Mouse (Mus musculus): ENCODE results near the gene Oaz2. TPM values are rescaled to one million over a fixed set of nuclear protein-coding genes. Genes with fewer than 3 reads are reported as not detected.

The Oaz2 gene
- 317 and 350 TPM in 2 replicates for total RNA-seq (2014; rRNA removed; ENCODE audit: low replicate concordance)
- 293 TPM in 2 replicates for polyA plus RNA-seq (2015; fragmentation: Nextera tagmentation; extraction: Ambion mirVana)

- TF ChIP-seq EP300 (IDR thresholded peaks at IDR 0.05; ENCODE audit: low read depth) (no peak), CTCF (IDR thresholded peaks at IDR 0.05; ENCODE audit: low read depth) (no peak)
- Histone ChIP-seq H3K4me1 (ENCODE audit: control insufficient read depth, insufficient read depth) (peaks cover 7% of the 10 kb centered on the region), H3K9ac (replicated peaks; ENCODE audit: low read depth, low read length) (no peak within 1 kb of the TSS), H3K9me3 (replicated peaks; ENCODE audit: control insufficient read depth, low read length) (no peaks in the 10 kb centered on the region), H3K27me3 (ENCODE audit: control insufficient read depth, insufficient read depth, low read length) (no peaks in the 10 kb centered on the region), H3K4me3 (ENCODE audit: low read depth, low read length) (no peak within 1 kb of the TSS), H3K27ac (ENCODE audit: low read depth) (no peak within 1 kb of the TSS), H3K4me2 (ENCODE audit: low read depth, low read length) (no peak within 1 kb of the TSS), H3K36me3 (replicated peaks; ENCODE audit: control insufficient read depth, insufficient read depth, low read length) (no peaks in the 10 kb centered on the region)
- 93% methylated on average over 8 of the region's 8 CpGs for WGBS
- no peak for ATAC-seq (ENCODE audit: insufficient read depth, low read depth)
- DNase-seq (ENCODE audit: low spot score): no peak
Observed at GRCm38 (mm10) chr9:65667701-65668100, at the start of gene Oaz2. Gene Oaz2 (plus strand): TSS chr9:65668001.

DNA sequence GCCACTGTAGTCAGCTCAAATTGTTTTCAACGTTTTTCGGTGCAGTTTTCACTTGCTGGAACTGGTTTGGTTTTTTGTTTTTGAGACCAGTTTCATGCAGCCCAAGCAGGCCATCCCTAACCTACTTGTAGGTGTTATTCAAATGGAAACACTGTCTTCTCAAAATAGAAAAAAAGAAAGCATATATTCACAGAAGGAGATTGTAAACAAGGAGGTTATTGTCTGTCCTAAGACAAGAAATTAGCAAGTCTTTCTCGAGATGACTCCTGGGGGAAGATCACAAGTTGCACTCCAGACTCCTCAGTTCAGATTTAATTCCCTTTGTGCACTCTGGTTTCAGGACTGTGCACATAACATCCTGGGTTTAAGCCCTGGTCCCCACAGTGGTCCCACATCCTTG, 48.5 kb upstream of the Oaz2 start:
- Histone ChIP-seq H3K27ac (ENCODE audit: low read depth) (no peak overlapping the region), H3K9me3 (replicated peaks; ENCODE audit: control insufficient read depth, low read length) (no peaks in the 10 kb centered on the region), H3K4me3 (ENCODE audit: low read depth, low read length) (no peak overlapping the region), H3K27me3 (ENCODE audit: control insufficient read depth, insufficient read depth, low read length) (no peaks in the 10 kb centered on the region), H3K4me1 (ENCODE audit: control insufficient read depth, insufficient read depth) (no peaks in the 10 kb centered on the region), H3K4me2 (ENCODE audit: low read depth, low read length) (no peak overlapping the region), H3K9ac (replicated peaks; ENCODE audit: low read depth, low read length) (no peak overlapping the region), H3K36me3 (replicated peaks; ENCODE audit: control insufficient read depth, insufficient read depth, low read length) (no peaks in the 10 kb centered on the region)
- ATAC-seq (ENCODE audit: insufficient read depth, low read depth) (no peak), DNase-seq (ENCODE audit: low spot score) (no peak)
- TF ChIP-seq CTCF (IDR thresholded peaks at IDR 0.05; ENCODE audit: low read depth) (no peak), EP300 (IDR thresholded peaks at IDR 0.05; ENCODE audit: low read depth) (no peak)
- 60% methylated on average over 3 of the region's 3 CpGs for WGBS

DNA sequence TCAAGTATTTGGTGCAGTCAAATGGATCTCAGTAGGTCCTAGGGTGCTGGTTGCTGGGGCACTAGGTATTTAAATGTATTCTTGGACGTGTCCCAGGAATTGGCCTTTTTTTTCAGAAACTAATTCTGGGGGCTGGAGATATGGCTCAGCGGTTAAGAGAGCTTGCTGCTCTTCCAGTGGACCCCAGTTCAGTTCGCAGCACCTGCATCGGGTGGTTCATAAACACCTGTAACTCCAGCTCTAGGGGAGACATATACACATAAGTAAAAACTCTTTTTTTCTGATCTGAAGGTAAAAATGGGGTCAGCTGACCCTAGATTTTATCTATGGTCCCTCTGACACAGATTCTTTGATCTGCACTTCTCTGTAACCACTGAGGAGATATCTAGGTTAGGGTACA, 46.6 kb upstream of the Oaz2 start:
- Histone ChIP-seq H3K9me3 (replicated peaks; ENCODE audit: control insufficient read depth, low read length) (no peaks in the 10 kb centered on the region), H3K4me1 (ENCODE audit: control insufficient read depth, insufficient read depth) (no peaks in the 10 kb centered on the region), H3K4me3 (ENCODE audit: low read depth, low read length) (no peak overlapping the region), H3K36me3 (replicated peaks; ENCODE audit: control insufficient read depth, insufficient read depth, low read length) (no peaks in the 10 kb centered on the region), H3K27ac (ENCODE audit: low read depth) (no peak overlapping the region), H3K4me2 (ENCODE audit: low read depth, low read length) (no peak overlapping the region), H3K9ac (replicated peaks; ENCODE audit: low read depth, low read length) (no peak overlapping the region), H3K27me3 (ENCODE audit: control insufficient read depth, insufficient read depth, low read length) (no peaks in the 10 kb centered on the region)
- 85% methylated on average over 4 of the region's 4 CpGs for WGBS
- ATAC-seq (ENCODE audit: insufficient read depth, low read depth) (no peak), DNase-seq (ENCODE audit: low spot score) (no peak)
- TF ChIP-seq EP300 (IDR thresholded peaks at IDR 0.05; ENCODE audit: low read depth) (no peak), CTCF (IDR thresholded peaks at IDR 0.05; ENCODE audit: low read depth) (no peak)

DNA sequence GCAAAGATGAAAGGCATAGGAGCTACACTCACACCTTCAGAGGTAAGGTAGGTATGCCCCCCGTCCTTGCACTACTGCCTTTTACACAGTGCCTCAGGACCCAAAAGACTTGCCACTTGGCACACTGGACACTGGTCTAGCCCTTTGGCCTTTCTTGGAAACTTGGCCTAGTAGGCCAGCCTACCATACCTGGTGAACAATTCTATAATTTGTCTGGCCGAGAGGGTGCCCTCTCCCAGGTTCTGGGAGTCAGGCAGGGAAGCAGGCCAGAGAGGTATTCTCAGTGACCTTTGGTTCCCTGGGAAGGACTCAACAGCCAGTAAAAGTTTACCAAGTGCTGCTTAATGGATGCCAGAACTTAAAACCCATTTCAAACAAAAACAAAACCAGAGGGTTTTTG, 46.1 kb upstream of the Oaz2 start:
- 75% methylated on average over 2 of the region's 2 CpGs for WGBS
- H3K27me3 ChIP-seq (ENCODE audit: control insufficient read depth, insufficient read depth, low read length): no peaks in the 10 kb centered on the region
- H3K4me2 ChIP-seq (ENCODE audit: low read depth, low read length): no peak overlapping the region
- no peaks in the 10 kb centered on the region for H3K4me1 ChIP-seq (ENCODE audit: control insufficient read depth, insufficient read depth)
- ATAC-seq (ENCODE audit: insufficient read depth, low read depth) (no peak), DNase-seq (ENCODE audit: low spot score) (no peak)
- TF ChIP-seq EP300 (IDR thresholded peaks at IDR 0.05; ENCODE audit: low read depth) (no peak), CTCF (IDR thresholded peaks at IDR 0.05; ENCODE audit: low read depth) (no peak)
- H3K9me3 ChIP-seq (replicated peaks; ENCODE audit: control insufficient read depth, low read length): no peaks in the 10 kb centered on the region
- no peak overlapping the region for H3K27ac ChIP-seq (ENCODE audit: low read depth)
- no peaks in the 10 kb centered on the region for H3K36me3 ChIP-seq (replicated peaks; ENCODE audit: control insufficient read depth, insufficient read depth, low read length)
- no peak overlapping the region for H3K4me3 ChIP-seq (ENCODE audit: low read depth, low read length)
- no peak overlapping the region for H3K9ac ChIP-seq (replicated peaks; ENCODE audit: low read depth, low read length)

DNA sequence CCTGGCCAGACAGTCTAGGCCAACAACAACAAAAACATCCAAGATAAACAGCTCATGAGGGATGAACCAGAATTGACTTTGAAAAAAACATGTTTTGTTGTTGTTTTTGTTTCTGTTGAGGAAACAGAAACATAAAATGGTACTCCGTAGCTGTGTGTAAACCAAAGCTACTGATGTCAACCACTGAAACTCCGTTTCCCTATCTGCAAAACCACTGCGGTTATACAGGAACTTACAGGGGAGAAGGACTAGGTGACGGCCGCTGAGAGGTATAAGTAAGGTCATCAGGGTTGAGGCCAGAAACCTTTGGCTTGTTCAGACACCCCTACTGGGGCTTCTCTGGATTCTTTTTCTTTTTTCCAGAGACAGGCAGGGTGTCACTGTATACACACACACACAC, 45.0 kb upstream of the Oaz2 start:
- no peak overlapping the region for H3K4me3 ChIP-seq (ENCODE audit: low read depth, low read length)
- H3K27ac ChIP-seq (ENCODE audit: low read depth): no peak overlapping the region
- no peaks in the 10 kb centered on the region for H3K9me3 ChIP-seq (replicated peaks; ENCODE audit: control insufficient read depth, low read length)
- 76% methylated on average over 5 of the region's 5 CpGs for WGBS
- TF ChIP-seq CTCF (IDR thresholded peaks at IDR 0.05; ENCODE audit: low read depth): no peak
- TF ChIP-seq EP300 (IDR thresholded peaks at IDR 0.05; ENCODE audit: low read depth): no peak
- H3K27me3 ChIP-seq (ENCODE audit: control insufficient read depth, insufficient read depth, low read length): no peaks in the 10 kb centered on the region
- DNase-seq (ENCODE audit: low spot score): no peak
- H3K9ac ChIP-seq (replicated peaks; ENCODE audit: low read depth, low read length): no peak overlapping the region
- H3K4me1 ChIP-seq (ENCODE audit: control insufficient read depth, insufficient read depth): no peaks in the 10 kb centered on the region
- ATAC-seq (ENCODE audit: insufficient read depth, low read depth): no peak
- H3K36me3 ChIP-seq (replicated peaks; ENCODE audit: control insufficient read depth, insufficient read depth, low read length): no peaks in the 10 kb centered on the region
- no peak overlapping the region for H3K4me2 ChIP-seq (ENCODE audit: low read depth, low read length)

- no peak for ATAC-seq (ENCODE audit: insufficient read depth, low read depth)
- H3K4me2 ChIP-seq (ENCODE audit: low read depth, low read length): no peak overlapping the region
- H3K4me3 ChIP-seq (ENCODE audit: low read depth, low read length): no peak overlapping the region
- 66% methylated on average over 2 of the region's 2 CpGs for WGBS
- H3K9me3 ChIP-seq (replicated peaks; ENCODE audit: control insufficient read depth, low read length): no peaks in the 10 kb centered on the region
- no peak overlapping the region for H3K27ac ChIP-seq (ENCODE audit: low read depth)
- no peaks in the 10 kb centered on the region for H3K36me3 ChIP-seq (replicated peaks; ENCODE audit: control insufficient read depth, insufficient read depth, low read length)
- H3K27me3 ChIP-seq (ENCODE audit: control insufficient read depth, insufficient read depth, low read length): no peaks in the 10 kb centered on the region
- DNase-seq (ENCODE audit: low spot score): no peak
- no peak for TF ChIP-seq CTCF (IDR thresholded peaks at IDR 0.05; ENCODE audit: low read depth)
- no peak for TF ChIP-seq EP300 (IDR thresholded peaks at IDR 0.05; ENCODE audit: low read depth)
- H3K9ac ChIP-seq (replicated peaks; ENCODE audit: low read depth, low read length): no peak overlapping the region
- H3K4me1 ChIP-seq (ENCODE audit: control insufficient read depth, insufficient read depth): no peaks in the 10 kb centered on the region
Observed at GRCm38 (mm10) chr9:65624266-65624665, 43.5 kb upstream of the Oaz2 start.
